Mouse (Mus musculus): ENCODE results near the gene Ubald1. TPM values are rescaled to one million over a fixed set of nuclear protein-coding genes. Genes with fewer than 3 reads are reported as not detected.
A peak's percentile ranks its signal among the peaks of the same experiment; 100 is the strongest.

Gene Ubald1
- polyA plus RNA-seq (2012; ENCODE audit: insufficient read depth, insufficient read length, missing spikeins) = 68.4 and 72.6 TPM in 2 replicates

- H3K27ac ChIP-seq (ENCODE audit: insufficient read depth, low read depth, low read length) = peak within 1 kb of the TSS; percentile 92
- TF ChIP-seq CTCF (IDR thresholded peaks at IDR 0.05; ENCODE audit: low read depth, low read length) (no peak), POLR2A (IDR thresholded peaks at IDR 0.05; ENCODE audit: borderline replicate concordance, low read depth, low read length) (no peak)
- H3K4me3 ChIP-seq (ENCODE audit: insufficient read depth, low read length) = peak within 1 kb of the TSS; percentile 99
- peaks cover 26% of the 10 kb centered on the region for H3K4me1 ChIP-seq (ENCODE audit: control insufficient read depth, insufficient read depth, low read length)
Observed at GRCm38 (mm10) chr16:4880136-4880825, at the start of gene Ubald1. TSS of gene Ubald1 (minus strand) at chr16:4880315.

- no peak overlapping the region for H3K27ac ChIP-seq (ENCODE audit: insufficient read depth, low read depth, low read length)
- TF ChIP-seq CTCF (IDR thresholded peaks at IDR 0.05; ENCODE audit: low read depth, low read length) (no peak), POLR2A (IDR thresholded peaks at IDR 0.05; ENCODE audit: borderline replicate concordance, low read depth, low read length) (no peak)
- no peak overlapping the region for H3K4me3 ChIP-seq (ENCODE audit: insufficient read depth, low read length)
- H3K4me1 ChIP-seq (ENCODE audit: control insufficient read depth, insufficient read depth, low read length) = no peaks in the 10 kb centered on the region; the same call in 1 of the 2 replicates
Observed at GRCm38 (mm10) chr16:4928474-4928873, 48.4 kb upstream of the Ubald1 start.

- Histone ChIP-seq H3K27ac (ENCODE audit: insufficient read depth, low read depth, low read length) (no peak overlapping the region), H3K4me3 (ENCODE audit: insufficient read depth, low read length) (no peak overlapping the region), H3K4me1 (ENCODE audit: control insufficient read depth, insufficient read depth, low read length) (no peaks in the 10 kb centered on the region; the same call in 1 of the 2 replicates)
Observed at GRCm38 (mm10) chr16:4927967-4928366, 47.9 kb upstream of the Ubald1 start.

GRCm38 (mm10) chr16:4923996-4924395, 43.9 kb upstream of the Ubald1 start:
- no peak for TF ChIP-seq POLR2A (IDR thresholded peaks at IDR 0.05; ENCODE audit: borderline replicate concordance, low read depth, low read length)
- TF ChIP-seq CTCF (IDR thresholded peaks at IDR 0.05; ENCODE audit: low read depth, low read length) = no peak
- peaks cover 16% of the 10 kb centered on the region for H3K4me1 ChIP-seq (ENCODE audit: control insufficient read depth, insufficient read depth, low read length)

More at GRCm38 (mm10) chr16:4927967-4928366, 47.9 kb upstream of the Ubald1 start:
- TF ChIP-seq POLR2A (IDR thresholded peaks at IDR 0.05; ENCODE audit: borderline replicate concordance, low read depth, low read length) = no peak
- TF ChIP-seq CTCF (IDR thresholded peaks at IDR 0.05; ENCODE audit: low read depth, low read length) = no peak

GRCm38 (mm10) chr16:4922481-4922880, 42.4 kb upstream of the Ubald1 start:
- Histone ChIP-seq H3K4me1 (ENCODE audit: control insufficient read depth, insufficient read depth, low read length) (peaks cover 16% of the 10 kb centered on the region), H3K4me3 (ENCODE audit: insufficient read depth, low read length) (no peak overlapping the region), H3K27ac (ENCODE audit: insufficient read depth, low read depth, low read length) (no peak overlapping the region)
- TF ChIP-seq POLR2A (IDR thresholded peaks at IDR 0.05; ENCODE audit: borderline replicate concordance, low read depth, low read length) (no peak), CTCF (IDR thresholded peaks at IDR 0.05; ENCODE audit: low read depth, low read length) (no peak)

More at GRCm38 (mm10) chr16:4923996-4924395, 43.9 kb upstream of the Ubald1 start:
- Histone ChIP-seq H3K4me3 (ENCODE audit: insufficient read depth, low read length) (no peak overlapping the region), H3K27ac (ENCODE audit: insufficient read depth, low read depth, low read length) (no peak overlapping the region)

GRCm38 (mm10) chr16:4920556-4920955, 40.4 kb upstream of the Ubald1 start:
- Histone ChIP-seq H3K4me3 (ENCODE audit: insufficient read depth, low read length) (no peak overlapping the region), H3K27ac (ENCODE audit: insufficient read depth, low read depth, low read length) (peak overlapping the region; percentile 71), H3K4me1 (ENCODE audit: control insufficient read depth, insufficient read depth, low read length) (peaks cover 25% of the 10 kb centered on the region)
- TF ChIP-seq POLR2A (IDR thresholded peaks at IDR 0.05; ENCODE audit: borderline replicate concordance, low read depth, low read length) (no peak), CTCF (IDR thresholded peaks at IDR 0.05; ENCODE audit: low read depth, low read length) (no peak)

- TF ChIP-seq POLR2A (IDR thresholded peaks at IDR 0.05; ENCODE audit: borderline replicate concordance, low read depth, low read length) = no peak
- no peak for TF ChIP-seq CTCF (IDR thresholded peaks at IDR 0.05; ENCODE audit: low read depth, low read length)
- peaks cover 44% of the 10 kb centered on the region for H3K4me1 ChIP-seq (ENCODE audit: control insufficient read depth, insufficient read depth, low read length)
- H3K4me3 ChIP-seq (ENCODE audit: insufficient read depth, low read length) = no peak overlapping the region
- H3K27ac ChIP-seq (ENCODE audit: insufficient read depth, low read depth, low read length) = no peak overlapping the region
Observed at GRCm38 (mm10) chr16:4916608-4917007, 36.5 kb upstream of the Ubald1 start.

GRCm38 (mm10) chr16:4915931-4916330, 35.8 kb upstream of the Ubald1 start:
- H3K4me3 ChIP-seq (ENCODE audit: insufficient read depth, low read length) = no peak overlapping the region
- H3K27ac ChIP-seq (ENCODE audit: insufficient read depth, low read depth, low read length) = no peak overlapping the region
- H3K4me1 ChIP-seq (ENCODE audit: control insufficient read depth, insufficient read depth, low read length) = peaks cover 41% of the 10 kb centered on the region
- TF ChIP-seq CTCF (IDR thresholded peaks at IDR 0.05; ENCODE audit: low read depth, low read length) (no peak), POLR2A (IDR thresholded peaks at IDR 0.05; ENCODE audit: borderline replicate concordance, low read depth, low read length) (no peak)

- peak overlapping the region; percentile 97 for H3K27ac ChIP-seq (ENCODE audit: insufficient read depth, low read depth, low read length)
- no peak for TF ChIP-seq POLR2A (IDR thresholded peaks at IDR 0.05; ENCODE audit: borderline replicate concordance, low read depth, low read length)
- TF ChIP-seq CTCF (IDR thresholded peaks at IDR 0.05; ENCODE audit: low read depth, low read length) = peak; percentile 94
Observed at GRCm38 (mm10) chr16:4913783-4914735, 33.9 kb upstream of the Ubald1 start.

More at GRCm38 (mm10) chr16:4913783-4914735, 33.9 kb upstream of the Ubald1 start:
- peaks cover 32% of the 10 kb centered on the region for H3K4me1 ChIP-seq (ENCODE audit: control insufficient read depth, insufficient read depth, low read length)
- H3K4me3 ChIP-seq (ENCODE audit: insufficient read depth, low read length) = peak overlapping the region; percentile 44

Measured in bone marrow macrophage, adult 2 months (primary cell).